ENCODE assay signal across 14 mouse cellular contexts in the genomic region with DNA sequence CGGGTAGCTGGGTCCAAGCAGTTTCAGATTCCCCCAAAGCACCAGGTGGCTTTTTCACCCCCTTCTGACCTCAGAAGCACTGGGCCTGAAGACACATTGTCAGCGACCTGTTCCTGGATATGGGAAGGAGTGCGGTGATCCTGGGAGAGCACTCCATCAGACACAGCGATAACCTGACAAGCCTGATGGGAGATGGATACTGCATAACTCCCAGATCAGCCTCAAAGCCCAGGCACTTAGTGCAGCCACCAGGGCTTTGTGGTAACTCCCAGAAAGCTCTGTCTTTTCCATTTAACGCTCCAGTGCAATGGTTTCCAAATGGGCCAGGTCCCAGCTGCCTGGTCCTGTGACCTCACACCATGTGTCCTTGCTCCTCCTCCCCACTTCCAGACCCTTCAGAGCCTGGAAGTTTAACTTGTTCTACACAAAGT.
DNase-seq lines count a peak whose midpoint lies in the region; ATAC-seq lines count a peak whose summit lies in the region.
"Had no signal": no experiment of that assay in that cellular context is flagged by ENCODE, and none has a peak within 500 bp of the region (broad histone marks: within the 10 kb centered on the region; RNA-seq: fewer than 3 reads in every experiment).

No protein-coding gene starts in this region.

- H3K4me1 ChIP-seq in hindbrain, embryonic 11.5 days (replicated peaks; ENCODE audit: control insufficient read depth, insufficient read depth, low read length), result no peaks in the 10 kb centered on the region
- H3K4me1 ChIP-seq in hindbrain, embryonic 12.5 days, result 0 out of 2 replicates have a peak, but pooled peaks cover 3% of the 10 kb centered on the region
- peaks cover 13% of the 10 kb centered on the region for H3K4me1 ChIP-seq in midbrain, embryonic 11.5 days (ENCODE audit: control insufficient read depth, insufficient read depth, low read length)
- no peaks in the 10 kb centered on the region; the same call in 1 of the 2 replicates for H3K4me1 ChIP-seq in midbrain, embryonic 13.5 days (replicated peaks)
- peaks cover 40% of the 10 kb centered on the region for H3K4me1 ChIP-seq in limb, embryonic 10.5 days
- H3K4me1 ChIP-seq: heart, embryonic 12.5 days had no signal

- H3K4me3 ChIP-seq in hindbrain, embryonic 11.5 days (ENCODE audit: low read depth, low read length), result no peak overlapping the region
- H3K4me3 ChIP-seq in hindbrain, embryonic 12.5 days, result no peak overlapping the region
- H3K4me3 ChIP-seq in midbrain, embryonic 11.5 days (ENCODE audit: low read depth, low read length), result no peak overlapping the region
- no peak overlapping the region for H3K4me3 ChIP-seq in midbrain, embryonic 13.5 days (replicated peaks)
- no peak overlapping the region for H3K4me3 ChIP-seq in limb, embryonic 10.5 days
- H3K4me3 ChIP-seq: heart, embryonic 12.5 days had no signal

- H3K27ac ChIP-seq in hindbrain, embryonic 11.5 days (ENCODE audit: low read depth, low read length), result no peak overlapping the region
- H3K27ac ChIP-seq in hindbrain, embryonic 12.5 days, result no peak overlapping the region
- no peak overlapping the region for H3K27ac ChIP-seq in midbrain, embryonic 11.5 days (ENCODE audit: low read depth, low read length)
- H3K27ac ChIP-seq in midbrain, embryonic 13.5 days, result no peak overlapping the region
- peak overlapping the region; percentile 66; the same call in 1 of the 2 replicates for H3K27ac ChIP-seq in limb, embryonic 10.5 days
- H3K27ac ChIP-seq: liver, embryonic 14.5 days had no signal

- ATAC-seq in hindbrain, embryonic 11.5 days (ENCODE audit: low FRiP score), result no peak
- ATAC-seq in hindbrain, embryonic 12.5 days (ENCODE audit: low FRiP score), result no peak
- no peak for ATAC-seq in midbrain, embryonic 11.5 days (ENCODE audit: low FRiP score)
- no peak for ATAC-seq in midbrain, embryonic 13.5 days
- ATAC-seq: lung, postnatal 0 days had no signal

- no peaks in the 10 kb centered on the region for H3K36me3 ChIP-seq in hindbrain, embryonic 11.5 days (ENCODE audit: control insufficient read depth, insufficient read depth, low read length)
- H3K36me3 ChIP-seq in hindbrain, embryonic 12.5 days, result no peaks in the 10 kb centered on the region
- H3K36me3 ChIP-seq in midbrain, embryonic 11.5 days (ENCODE audit: control insufficient read depth, insufficient read depth, low read length), result no peaks in the 10 kb centered on the region
- no peaks in the 10 kb centered on the region for H3K36me3 ChIP-seq in midbrain, embryonic 13.5 days
- no peaks in the 10 kb centered on the region for H3K36me3 ChIP-seq in limb, embryonic 10.5 days

- H3K9ac ChIP-seq in hindbrain, embryonic 11.5 days (ENCODE audit: low read depth, low read length), result no peak overlapping the region
- H3K9ac ChIP-seq in hindbrain, embryonic 12.5 days, result no peak overlapping the region
- H3K9ac ChIP-seq in midbrain, embryonic 11.5 days (ENCODE audit: low read length), result no peak overlapping the region
- H3K9ac ChIP-seq in midbrain, embryonic 13.5 days (replicated peaks), result no peak overlapping the region
- H3K9ac ChIP-seq: heart, embryonic 12.5 days; liver, embryonic 14.5 days had no signal

- 37% methylated on average over 5 of the region's 5 CpGs for WGBS in hindbrain, embryonic 11.5 days
- 36% methylated on average over 5 of the region's 5 CpGs for WGBS in hindbrain, embryonic 12.5 days
- WGBS in midbrain, embryonic 11.5 days, result 62% methylated on average over 5 of the region's 5 CpGs
- 56% methylated on average over 5 of the region's 5 CpGs for WGBS in midbrain, embryonic 13.5 days
- 23% methylated on average over 5 of the region's 5 CpGs for WGBS in limb, embryonic 10.5 days

- no peak overlapping the region for H3K4me2 ChIP-seq in hindbrain, embryonic 11.5 days (replicated peaks; ENCODE audit: low read depth, low read length)
- H3K4me2 ChIP-seq in hindbrain, embryonic 12.5 days (replicated peaks), result no peak overlapping the region
- no peak overlapping the region for H3K4me2 ChIP-seq in midbrain, embryonic 11.5 days
- H3K4me2 ChIP-seq in midbrain, embryonic 13.5 days (replicated peaks), result no peak overlapping the region
- H3K4me2 ChIP-seq: heart, embryonic 12.5 days had no signal

- DNase-seq in hindbrain, embryonic 11.5 days (ENCODE audit: low spot score), result peak; percentile 10
- peak; percentile 79 for DNase-seq in midbrain, embryonic 11.5 days (ENCODE audit: low spot score, missing footprints)
- DNase-seq in limb, embryonic 10.5 days (ENCODE audit: low spot score), result peak; percentile 49
- DNase-seq in retina, embryonic 14.5 days (ENCODE audit: low spot score), result peak; percentile 64
- no peak for DNase-seq in layer of hippocampus, postnatal 10 days (ENCODE audit: low spot score in 2 of 2)
- DNase-seq in adrenal gland, adult 18-20 months (ENCODE audit: low spot score in 2 of 2), result no peak
- DNase-seq: adrenal gland, adult 2 months; cerebellum, adult 2 months; heart, postnatal 36 days had no signal

- no peaks in the 10 kb centered on the region for H3K27me3 ChIP-seq in hindbrain, embryonic 11.5 days (ENCODE audit: control insufficient read depth, insufficient read depth, low read length)
- no peaks in the 10 kb centered on the region for H3K27me3 ChIP-seq in hindbrain, embryonic 12.5 days
- H3K27me3 ChIP-seq in midbrain, embryonic 11.5 days (ENCODE audit: control insufficient read depth, insufficient read depth, low read length), result no peaks in the 10 kb centered on the region
- 0 out of 2 replicates have a peak, but pooled peaks cover 4% of the 10 kb centered on the region for H3K27me3 ChIP-seq in midbrain, embryonic 13.5 days
- no peaks in the 10 kb centered on the region for H3K27me3 ChIP-seq in limb, embryonic 10.5 days (ENCODE audit: low read depth, poor library complexity, severe bottlenecking)
- H3K27me3 ChIP-seq: heart, embryonic 12.5 days had no signal

- no peaks in the 10 kb centered on the region for H3K9me3 ChIP-seq in hindbrain, embryonic 11.5 days (ENCODE audit: control insufficient read depth, low read length)
- peaks cover 7% of the 10 kb centered on the region; the same call in 1 of the 2 replicates for H3K9me3 ChIP-seq in hindbrain, embryonic 12.5 days (replicated peaks)
- H3K9me3 ChIP-seq in midbrain, embryonic 11.5 days (ENCODE audit: control insufficient read depth, low read length), result no peaks in the 10 kb centered on the region
- H3K9me3 ChIP-seq in midbrain, embryonic 13.5 days, result peaks cover 6% of the 10 kb centered on the region; the same call in 1 of the 2 replicates
- no peaks in the 10 kb centered on the region for H3K9me3 ChIP-seq in limb, embryonic 10.5 days (replicated peaks)

Comparison
In these comparisons a context has a peak if more than half of its experiments do, and no peak if none do; other contexts are left out.
1. DNase-seq: peak in hindbrain, embryonic 11.5 days (single experiment), midbrain, embryonic 11.5 days (single experiment), limb, embryonic 10.5 days (single experiment) and retina, embryonic 14.5 days (single experiment); none in layer of hippocampus, postnatal 10 days (0 of 2) and adrenal gland, adult 18-20 months (0 of 2).